Mouse (Mus musculus): ENCODE results near the gene Ppm1h.

The Ppm1h gene

DNA sequence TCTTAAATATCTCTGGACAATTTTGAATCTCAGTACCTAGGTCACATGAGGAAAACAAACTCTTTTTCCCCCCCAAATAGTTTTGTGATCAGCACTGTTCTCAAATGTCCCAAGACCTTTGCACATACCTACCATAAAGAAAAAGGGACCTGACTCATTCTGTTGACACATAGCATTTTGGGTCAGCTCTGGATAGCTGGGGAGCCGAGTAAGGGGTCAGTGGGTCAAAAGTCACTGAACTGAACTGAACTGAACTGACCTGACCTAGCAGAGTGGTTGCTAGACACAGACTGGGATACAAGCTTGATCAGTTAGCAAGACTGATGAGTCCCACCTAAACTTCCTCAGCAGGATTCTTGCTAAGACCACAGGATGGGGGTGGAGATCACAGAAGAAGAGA lies 6.7 kb downstream of the Ppm1h start:
- H3K36me3 ChIP-seq (ENCODE audit: control insufficient read depth, insufficient read depth, low read length, poor library complexity, severe bottlenecking), result no peaks in the 10 kb centered on the region
- H3K27me3 ChIP-seq (ENCODE audit: control insufficient read depth, insufficient read depth, low read length, poor library complexity, severe bottlenecking), result no peaks in the 10 kb centered on the region
- no peak for DNase-seq (ENCODE audit: low read depth, low spot score)

DNA sequence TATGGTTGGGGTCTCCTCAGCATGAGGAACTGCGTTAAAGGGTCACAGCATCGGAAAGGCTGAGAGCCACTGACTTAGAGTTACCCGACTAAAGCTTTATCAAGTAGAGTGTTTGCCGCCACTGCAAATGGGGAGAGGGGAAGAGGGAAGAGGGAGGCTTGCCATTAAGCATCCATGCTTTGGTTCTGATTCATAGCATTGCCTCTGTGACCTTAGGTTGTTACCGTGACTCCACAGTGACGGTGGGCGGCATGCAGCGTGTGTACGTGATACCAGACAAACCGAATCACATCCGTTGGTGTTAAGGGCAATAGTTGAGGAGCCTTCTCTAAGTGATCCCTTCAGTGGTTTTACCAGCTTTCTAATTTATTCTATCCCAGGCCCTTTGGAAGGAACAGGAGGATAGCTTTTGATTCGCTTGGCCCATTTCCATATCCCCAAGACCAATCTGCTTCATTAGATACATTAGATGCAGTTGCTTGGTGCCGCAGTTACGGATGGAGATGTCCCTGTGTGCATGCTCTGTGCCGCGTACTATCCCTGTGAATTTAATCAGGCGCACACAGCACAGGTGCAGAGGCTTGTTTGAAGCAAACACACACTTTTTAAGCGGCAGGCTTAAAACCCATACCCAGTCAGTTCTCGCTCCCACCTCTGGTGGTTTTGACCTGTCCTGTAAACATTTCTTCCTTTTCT lies 7.4 kb downstream of the Ppm1h start:
- no peak for DNase-seq (ENCODE audit: low read depth, low spot score)
- Histone ChIP-seq H3K36me3 (ENCODE audit: control insufficient read depth, insufficient read depth, low read length, poor library complexity, severe bottlenecking) (no peaks in the 10 kb centered on the region), H3K27me3 (ENCODE audit: control insufficient read depth, insufficient read depth, low read length, poor library complexity, severe bottlenecking) (no peaks in the 10 kb centered on the region)

DNA sequence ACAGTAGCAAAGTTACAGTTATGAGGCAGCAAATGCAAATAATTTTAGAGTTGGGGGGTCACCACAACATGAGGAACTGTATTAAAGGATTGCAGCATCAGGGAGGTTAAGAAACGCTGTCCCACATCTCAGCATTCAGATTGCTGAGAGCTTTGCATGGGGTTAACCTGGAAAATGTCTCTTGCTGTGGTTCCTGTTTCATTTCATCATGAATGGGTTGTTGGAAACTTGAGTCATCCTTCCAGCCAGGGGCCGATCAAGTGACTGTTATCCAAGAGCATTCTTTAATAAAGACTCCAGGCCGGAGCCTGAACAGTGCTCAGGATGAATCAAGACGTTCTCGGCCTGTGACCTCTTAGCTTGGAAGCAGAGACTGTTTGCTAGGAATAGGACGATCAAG lies 12.1 kb downstream of the Ppm1h start:
- no peak for DNase-seq (ENCODE audit: low read depth, low spot score)
- no peaks in the 10 kb centered on the region for H3K36me3 ChIP-seq (ENCODE audit: control insufficient read depth, insufficient read depth, low read length, poor library complexity, severe bottlenecking)
- H3K27me3 ChIP-seq (ENCODE audit: control insufficient read depth, insufficient read depth, low read length, poor library complexity, severe bottlenecking), result no peaks in the 10 kb centered on the region

DNA sequence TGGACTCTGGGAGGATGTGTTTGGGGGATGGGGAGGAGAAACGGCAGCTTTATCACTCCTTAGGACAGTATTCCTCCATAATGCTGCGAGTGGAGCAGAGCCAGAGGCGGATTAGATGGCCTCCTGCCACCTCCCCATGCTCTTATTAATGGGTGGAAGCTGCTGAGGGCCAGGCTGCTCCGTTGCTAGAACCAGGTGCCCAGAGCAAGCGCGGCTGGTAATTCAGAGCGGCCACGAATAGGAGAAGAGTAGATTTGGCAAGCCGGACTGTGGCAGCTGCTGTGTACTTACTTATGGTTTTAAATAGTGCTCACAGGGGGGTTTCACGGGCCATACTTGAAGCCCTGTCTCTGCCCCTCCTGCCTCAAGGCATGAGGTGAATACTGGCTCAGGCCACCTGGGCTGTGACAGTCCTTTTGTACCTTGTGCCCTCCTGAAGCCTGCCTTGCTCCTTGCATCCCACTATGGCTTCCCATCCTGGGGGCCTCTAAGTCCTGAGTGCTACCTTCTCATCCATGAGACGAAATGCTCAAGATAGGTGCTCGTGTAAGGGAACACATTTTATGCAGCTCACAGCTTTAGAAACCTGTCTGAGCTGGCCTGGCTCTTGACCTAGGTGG lies 14.7 kb downstream of the Ppm1h start:
- no peak for DNase-seq (ENCODE audit: low read depth, low spot score)
- Histone ChIP-seq H3K36me3 (ENCODE audit: control insufficient read depth, insufficient read depth, low read length, poor library complexity, severe bottlenecking) (no peaks in the 10 kb centered on the region), H3K27me3 (ENCODE audit: control insufficient read depth, insufficient read depth, low read length, poor library complexity, severe bottlenecking) (no peaks in the 10 kb centered on the region)

DNA sequence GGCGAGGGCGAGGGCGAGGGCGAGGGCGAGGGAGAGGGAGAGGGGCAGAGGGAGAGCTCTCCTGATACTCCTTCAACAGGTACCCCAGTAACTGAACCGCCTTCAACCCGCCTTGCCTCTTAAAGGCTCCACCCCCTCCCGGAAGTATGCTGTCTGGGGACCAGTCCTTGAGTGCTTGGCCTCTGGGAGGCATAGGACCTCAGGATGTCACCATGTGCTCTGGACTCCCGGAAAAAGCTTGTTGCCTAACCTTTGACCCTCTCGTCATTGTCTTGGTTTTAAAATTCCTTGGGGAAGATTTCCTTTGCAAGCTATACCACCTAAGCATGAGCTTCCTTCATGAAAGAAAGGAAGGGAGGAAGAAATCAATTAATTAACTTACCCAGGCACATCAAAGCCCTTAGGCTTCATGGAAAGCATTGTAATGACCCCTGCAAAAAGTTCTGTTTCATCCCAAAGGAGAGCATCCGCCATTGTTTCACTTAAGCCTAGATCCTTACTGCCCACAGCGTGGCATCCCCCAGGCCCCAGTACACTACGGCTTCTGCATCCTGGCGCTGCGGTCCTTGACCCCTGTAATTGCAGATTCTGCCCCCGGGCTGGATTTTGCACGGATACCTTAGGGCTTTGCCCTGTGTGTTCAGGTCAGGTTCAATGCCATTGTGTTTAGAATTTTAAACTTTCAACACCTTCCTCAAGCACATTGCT lies 15.5 kb downstream of the Ppm1h start:
- no peak for DNase-seq (ENCODE audit: low read depth, low spot score)
- H3K36me3 ChIP-seq (ENCODE audit: control insufficient read depth, insufficient read depth, low read length, poor library complexity, severe bottlenecking), result no peaks in the 10 kb centered on the region
- no peaks in the 10 kb centered on the region for H3K27me3 ChIP-seq (ENCODE audit: control insufficient read depth, insufficient read depth, low read length, poor library complexity, severe bottlenecking)

DNA sequence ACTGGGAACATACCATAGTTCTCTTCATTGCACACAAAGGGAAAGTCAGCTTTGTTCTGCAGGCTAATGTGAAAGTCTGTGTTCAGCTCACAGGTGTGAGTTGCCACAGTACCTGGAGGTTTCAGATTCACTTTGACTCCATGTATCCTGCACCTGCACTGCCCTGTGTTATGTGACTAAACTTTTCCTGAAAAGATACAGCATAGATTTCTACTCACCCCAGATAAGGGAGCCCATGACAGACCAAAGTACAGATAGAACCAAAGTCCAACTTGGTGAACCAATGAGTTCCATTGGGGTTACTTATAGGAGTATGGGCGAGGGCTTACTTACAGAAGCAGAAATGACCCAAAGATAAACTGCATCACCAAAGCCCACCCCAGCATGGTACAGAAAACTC lies 17.8 kb downstream of the Ppm1h start:
- Histone ChIP-seq H3K27me3 (ENCODE audit: control insufficient read depth, insufficient read depth, low read length, poor library complexity, severe bottlenecking) (no peaks in the 10 kb centered on the region), H3K36me3 (ENCODE audit: control insufficient read depth, insufficient read depth, low read length, poor library complexity, severe bottlenecking) (no peaks in the 10 kb centered on the region)
- DNase-seq (ENCODE audit: low read depth, low spot score), result no peak

DNA sequence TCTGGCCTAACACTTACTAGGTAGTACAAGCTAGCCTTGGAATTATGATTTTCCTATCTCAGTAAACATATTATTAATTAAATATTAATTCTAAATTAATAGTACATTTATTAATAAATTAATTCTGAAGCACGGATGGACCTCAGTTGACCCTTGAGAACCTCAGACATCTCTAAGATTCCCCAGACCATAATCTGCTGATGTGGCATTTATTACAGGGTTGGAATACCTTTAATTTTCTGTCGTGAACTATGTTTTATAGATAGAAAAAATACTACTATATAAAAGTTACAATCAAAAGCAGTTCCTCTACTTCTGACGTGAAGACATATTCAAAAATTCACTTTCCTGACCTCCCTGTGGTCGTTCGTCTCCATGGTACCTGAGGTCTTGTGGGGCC lies 19.8 kb downstream of the Ppm1h start:
- no peaks in the 10 kb centered on the region for H3K36me3 ChIP-seq (ENCODE audit: control insufficient read depth, insufficient read depth, low read length, poor library complexity, severe bottlenecking)
- no peak for DNase-seq (ENCODE audit: low read depth, low spot score)
- no peaks in the 10 kb centered on the region for H3K27me3 ChIP-seq (ENCODE audit: control insufficient read depth, insufficient read depth, low read length, poor library complexity, severe bottlenecking)

DNA sequence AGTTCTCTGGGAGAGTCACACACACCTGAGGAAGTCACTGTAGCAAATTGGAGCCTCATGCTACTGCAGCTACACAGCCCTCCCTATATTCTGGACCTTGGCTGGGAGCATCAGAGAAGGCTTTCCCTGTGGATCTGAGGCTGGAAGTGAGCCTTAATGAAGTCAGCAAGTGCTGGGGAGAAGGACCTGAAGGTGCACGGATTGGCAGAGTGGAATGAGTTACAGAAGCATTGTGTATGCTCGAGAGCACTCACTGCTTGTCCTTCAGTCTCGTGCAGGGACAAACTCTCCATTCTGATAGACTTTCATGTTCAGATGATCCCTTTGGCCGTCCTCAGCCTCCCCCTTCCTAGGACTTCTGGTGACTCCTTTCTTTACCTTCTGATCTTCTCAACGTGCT lies 26.3 kb downstream of the Ppm1h start:
- DNase-seq (ENCODE audit: low read depth, low spot score), result no peak
- H3K36me3 ChIP-seq (ENCODE audit: control insufficient read depth, insufficient read depth, low read length, poor library complexity, severe bottlenecking), result no peaks in the 10 kb centered on the region
- no peaks in the 10 kb centered on the region for H3K27me3 ChIP-seq (ENCODE audit: control insufficient read depth, insufficient read depth, low read length, poor library complexity, severe bottlenecking)

DNA sequence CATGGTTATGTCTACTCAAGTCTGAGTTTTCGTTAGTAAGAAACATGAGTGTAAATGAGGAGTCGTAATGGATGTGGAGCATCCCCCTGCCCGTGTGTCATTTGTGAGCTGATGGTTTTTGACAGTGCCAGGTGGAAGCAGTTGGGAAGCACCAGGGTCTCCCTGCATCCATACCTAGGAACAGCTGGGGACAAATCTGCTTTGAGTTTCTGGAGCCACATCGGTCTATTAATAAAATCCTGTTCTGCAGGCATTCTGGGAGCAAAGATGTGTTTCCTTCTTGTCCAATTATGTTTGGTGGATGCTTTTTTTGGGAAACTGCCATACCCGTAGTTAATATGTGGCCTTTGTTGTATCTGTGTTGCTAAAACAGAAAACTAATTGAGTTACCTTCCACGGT lies 26.9 kb downstream of the Ppm1h start:
- no peaks in the 10 kb centered on the region for H3K36me3 ChIP-seq (ENCODE audit: control insufficient read depth, insufficient read depth, low read length, poor library complexity, severe bottlenecking)
- H3K27me3 ChIP-seq (ENCODE audit: control insufficient read depth, insufficient read depth, low read length, poor library complexity, severe bottlenecking), result no peaks in the 10 kb centered on the region

DNA sequence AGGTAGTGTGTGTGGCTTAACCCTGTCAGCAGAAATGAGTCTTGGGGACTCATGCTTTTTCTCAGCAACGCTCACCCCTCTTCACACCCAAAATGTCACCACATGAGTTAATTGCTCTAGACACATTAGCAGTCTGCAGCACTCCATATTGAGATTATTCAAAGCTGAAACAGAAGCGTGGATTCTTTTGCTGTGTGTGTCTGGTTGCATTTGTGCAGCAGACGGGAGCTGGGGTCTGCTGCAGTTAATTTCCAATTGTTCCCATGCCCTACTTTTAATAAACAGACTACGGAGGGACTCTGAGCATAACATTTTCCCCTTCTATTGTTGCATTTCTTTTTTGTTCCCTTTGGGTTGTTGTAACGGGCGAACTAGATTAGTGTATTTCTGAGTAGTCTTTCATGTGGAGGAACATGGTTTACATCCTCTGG lies 32.8 kb downstream of the Ppm1h start:
- no peak for DNase-seq (ENCODE audit: low read depth, low spot score)
- Histone ChIP-seq H3K27me3 (ENCODE audit: control insufficient read depth, insufficient read depth, low read length, poor library complexity, severe bottlenecking) (no peaks in the 10 kb centered on the region), H3K36me3 (ENCODE audit: control insufficient read depth, insufficient read depth, low read length, poor library complexity, severe bottlenecking) (no peaks in the 10 kb centered on the region)

More for the DNA sequence above, 26.9 kb downstream of the Ppm1h start:
- no peak for DNase-seq (ENCODE audit: low read depth, low spot score)

DNA sequence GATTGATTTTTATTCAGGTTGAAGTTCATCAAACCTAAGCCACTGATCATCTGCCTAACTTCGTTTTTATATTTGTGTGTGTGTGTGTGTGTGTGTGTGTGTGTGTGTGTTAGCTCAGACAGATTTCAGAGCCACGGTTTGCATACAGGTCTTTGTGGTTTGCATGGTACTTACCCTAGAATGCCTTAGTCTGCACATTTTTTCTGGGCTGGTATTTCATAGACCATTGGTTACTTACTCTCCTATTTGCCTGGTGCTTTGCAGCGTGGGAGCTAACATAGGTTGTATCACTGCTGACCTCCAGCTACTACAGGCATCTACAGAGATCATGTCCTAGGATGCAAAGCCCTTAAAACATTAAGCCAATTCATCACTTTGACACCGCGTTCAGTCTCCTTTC lies 33.7 kb downstream of the Ppm1h start:
- DNase-seq (ENCODE audit: low read depth, low spot score), result no peak
- Histone ChIP-seq H3K27me3 (ENCODE audit: control insufficient read depth, insufficient read depth, low read length, poor library complexity, severe bottlenecking) (no peaks in the 10 kb centered on the region), H3K36me3 (ENCODE audit: control insufficient read depth, insufficient read depth, low read length, poor library complexity, severe bottlenecking) (no peaks in the 10 kb centered on the region)

DNA sequence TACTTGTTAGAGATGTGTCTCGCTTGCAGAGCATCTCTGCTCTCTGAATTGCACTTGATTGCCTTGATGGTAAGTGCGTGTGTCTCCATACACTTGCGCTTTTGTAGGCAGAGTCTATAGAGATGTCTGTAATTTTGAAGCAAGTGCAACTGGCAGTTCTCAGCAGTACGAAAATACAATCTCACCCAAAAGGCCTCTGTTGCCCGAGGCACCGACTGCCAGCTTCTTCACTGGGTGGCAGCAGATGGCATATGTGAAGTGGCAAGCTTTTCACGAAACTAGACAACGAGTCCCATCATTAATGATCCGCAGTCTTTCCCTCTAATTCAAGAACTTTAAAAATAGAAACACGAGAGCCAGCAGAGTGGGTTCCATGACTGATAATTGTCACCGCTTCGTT lies 37.3 kb downstream of the Ppm1h start:
- Histone ChIP-seq H3K27me3 (ENCODE audit: control insufficient read depth, insufficient read depth, low read length, poor library complexity, severe bottlenecking) (no peaks in the 10 kb centered on the region), H3K36me3 (ENCODE audit: control insufficient read depth, insufficient read depth, low read length, poor library complexity, severe bottlenecking) (no peaks in the 10 kb centered on the region)
- no peak for DNase-seq (ENCODE audit: low read depth, low spot score)

DNA sequence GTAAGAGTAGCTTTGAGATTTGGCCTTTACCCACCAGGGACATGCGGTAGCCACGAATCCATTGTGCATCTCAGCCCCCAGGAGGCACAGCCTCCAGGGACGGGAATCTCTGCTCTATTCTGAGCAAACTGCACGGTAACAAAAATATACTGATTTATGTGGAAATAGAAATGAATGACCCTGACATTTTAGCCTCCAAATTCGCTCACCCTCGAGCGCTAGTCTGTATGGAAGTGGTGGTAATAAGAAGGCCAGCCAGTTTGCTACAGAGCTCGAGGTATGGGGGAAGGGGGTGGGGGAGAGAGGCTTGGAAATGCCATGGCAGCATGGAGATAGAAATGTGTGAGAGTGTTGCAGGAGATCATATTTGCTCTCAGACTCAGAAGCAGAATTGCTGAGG lies 37.7 kb downstream of the Ppm1h start:
- Histone ChIP-seq H3K27me3 (ENCODE audit: control insufficient read depth, insufficient read depth, low read length, poor library complexity, severe bottlenecking) (no peaks in the 10 kb centered on the region), H3K36me3 (ENCODE audit: control insufficient read depth, insufficient read depth, low read length, poor library complexity, severe bottlenecking) (no peaks in the 10 kb centered on the region)
- DNase-seq (ENCODE audit: low read depth, low spot score), result no peak

DNA sequence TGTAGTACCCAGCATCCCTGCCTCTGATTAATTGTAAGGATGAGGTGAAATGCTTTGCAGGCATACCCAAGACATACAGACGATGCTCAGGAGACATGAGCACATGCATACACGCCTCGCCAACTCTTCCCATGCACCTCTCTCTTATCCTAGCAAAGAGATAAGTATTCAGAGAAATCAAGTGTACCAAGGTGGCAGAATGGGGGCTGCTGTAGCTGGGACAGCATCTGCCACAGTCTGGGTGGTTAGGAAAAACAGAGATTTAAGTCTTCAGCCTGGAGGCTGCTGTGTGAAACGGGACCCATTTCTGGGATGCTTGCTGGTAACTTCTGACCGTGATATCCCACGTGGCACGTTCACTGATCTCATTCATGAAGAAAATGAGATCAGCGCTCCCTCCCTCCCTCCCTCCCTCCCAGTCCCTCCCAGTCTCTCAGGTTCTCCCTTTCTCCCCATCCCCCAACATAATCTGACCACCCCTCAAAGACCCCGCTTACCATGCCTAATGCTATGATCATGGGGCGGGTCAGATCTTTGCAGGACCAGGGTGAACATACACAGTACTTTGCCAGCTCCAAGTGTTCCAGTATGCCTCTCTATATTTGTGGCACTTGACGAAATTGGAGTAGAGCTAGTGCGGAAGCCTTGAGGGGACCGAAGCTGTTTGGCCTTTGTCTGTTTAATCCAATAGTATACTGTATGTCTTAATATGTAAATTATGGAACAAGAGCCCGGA lies 38.3 kb downstream of the Ppm1h start:
- no peak for DNase-seq (ENCODE audit: low read depth, low spot score)
- Histone ChIP-seq H3K27me3 (ENCODE audit: control insufficient read depth, insufficient read depth, low read length, poor library complexity, severe bottlenecking) (no peaks in the 10 kb centered on the region), H3K36me3 (ENCODE audit: control insufficient read depth, insufficient read depth, low read length, poor library complexity, severe bottlenecking) (no peaks in the 10 kb centered on the region)
